Mouse (Mus musculus): ENCODE results near the gene Inava. TPM values are rescaled to one million over a fixed set of nuclear protein-coding genes. Genes with fewer than 3 reads are reported as not detected.

The Inava gene
- polyA plus RNA-seq, 1 experiment from 2014 or later = 25.4 TPM

Other genes starting within 250 kb of the Inava start
- 0.14 TPM in 1 of 2 replicates, not detected in the other for gene Igfn1, start 227.9 kb downstream of the Inava start, polyA plus RNA-seq (2016; fragmentation: Nextera tagmentation; extraction: Ambion mirVana)
- 165 and 173 TPM in 2 replicates for gene Tmem9, start 226.1 kb downstream of the Inava start, polyA plus RNA-seq (2016; fragmentation: Nextera tagmentation; extraction: Ambion mirVana)
- not detected in 2 replicates for gene Ascl5, start 183.5 kb downstream of the Inava start, polyA plus RNA-seq (2016; fragmentation: Nextera tagmentation; extraction: Ambion mirVana)
- 2.4 and 3.7 TPM in 2 replicates for gene Cacna1s, start 181.5 kb downstream of the Inava start, polyA plus RNA-seq (2016; fragmentation: Nextera tagmentation; extraction: Ambion mirVana)
- gene Kif21b, start 102.9 kb downstream of the Inava start, polyA plus RNA-seq (2016; fragmentation: Nextera tagmentation; extraction: Ambion mirVana) = 10.6 and 11.4 TPM in 2 replicates
- gene Mroh3, start 21.4 kb downstream of the Inava start, polyA plus RNA-seq (2016; fragmentation: Nextera tagmentation; extraction: Ambion mirVana) = 0.23 and 0.40 TPM in 2 replicates
- not detected in 2 replicates for gene Gpr25, start 26.6 kb upstream of the Inava start, polyA plus RNA-seq (2016; fragmentation: Nextera tagmentation; extraction: Ambion mirVana)
- gene Camsap2, start 111.8 kb upstream of the Inava start, polyA plus RNA-seq (2016; fragmentation: Nextera tagmentation; extraction: Ambion mirVana) = 15.6 and 15.8 TPM in 2 replicates
- gene Ddx59, start 181.0 kb upstream of the Inava start, polyA plus RNA-seq (2016; fragmentation: Nextera tagmentation; extraction: Ambion mirVana) = 20.9 and 21.1 TPM in 2 replicates
- gene Kif14, start 232.1 kb upstream of the Inava start, polyA plus RNA-seq (2016; fragmentation: Nextera tagmentation; extraction: Ambion mirVana) = 8.8 and 9.8 TPM in 2 replicates